Mouse (Mus musculus): ENCODE data around the gene 1700001J03Rik. TPM values are rescaled to one million over a fixed set of nuclear protein-coding genes. Genes with fewer than 3 reads are reported as not detected.

Gene 1700001J03Rik
- total RNA-seq, 1 experiment, result not detected

GRCm38 (mm10) chr5:146230864-146231654 is 46.0 kb upstream of the 1700001J03Rik start, which contains the start of gene Cdk8:
TSS of gene Cdk8 (plus strand) at chr5:146231230.
- peak within 1 kb of the TSS; percentile 76 for H3K27ac ChIP-seq (ENCODE audit: insufficient read depth, low read depth, low read length, poor library complexity, severe bottlenecking)
- H3K4me1 ChIP-seq (ENCODE audit: control insufficient read depth in 2 of 2, insufficient read depth in 2 of 2, low read length in 2 of 2, poor library complexity in 1 of 2), result peaks cover 0 to 3% of the 10 kb centered on the region in 2 experiments; a peak in 1 of 4 replicates
- peaks cover 2% of the 10 kb centered on the region; the same call in 1 of the 2 replicates for H3K36me3 ChIP-seq (ENCODE audit: control insufficient read depth, insufficient read depth, low read length, poor library complexity, severe bottlenecking)
- peak within 1 kb of the TSS; percentile 83 for H3K9ac ChIP-seq (ENCODE audit: insufficient read depth, low read depth, low read length, poor library complexity, severe bottlenecking)
- no peaks in the 10 kb centered on the region for H3K9me3 ChIP-seq (ENCODE audit: control insufficient read depth, insufficient read depth, low read depth, low read length)
- peak; percentile 89 for DNase-seq (ENCODE audit: low read depth, low spot score)
- H3K4me3 ChIP-seq (ENCODE audit: insufficient read depth in 1 of 2, low read depth in 1 of 2, low read length in 2 of 2, poor library complexity in 1 of 2, severe bottlenecking in 1 of 2), result peak within 1 kb of the TSS; percentile 88 to 98
- in situ Hi-C loops (cut with MboI; ENCODE audit: low sequenced_read_pairs in 2 of 2, unreplicated experiment in 2 of 2), result no loop called here
- TF ChIP-seq ZC3H11A (IDR thresholded peaks at IDR 0.05; ENCODE audit: borderline replicate concordance, low read depth, low read length) (no peak), HCFC1 (IDR thresholded peaks at IDR 0.05; ENCODE audit: borderline replicate concordance, insufficient read depth, low read length) (peak; percentile 82)

- Histone ChIP-seq H3K4me3 (ENCODE audit: insufficient read depth in 1 of 2, low read depth in 1 of 2, low read length in 2 of 2, poor library complexity in 1 of 2, severe bottlenecking in 1 of 2) (peak overlapping the region; percentile 88 to 98; a peak in 3 of 4 replicates), H3K27ac (ENCODE audit: insufficient read depth, low read depth, low read length, poor library complexity, severe bottlenecking) (no peak overlapping the region; the same call in 1 of the 2 replicates), H3K9me3 (ENCODE audit: control insufficient read depth, insufficient read depth, low read depth, low read length) (no peaks in the 10 kb centered on the region), H3K36me3 (ENCODE audit: control insufficient read depth, insufficient read depth, low read length, poor library complexity, severe bottlenecking) (no peaks in the 10 kb centered on the region), H3K9ac (ENCODE audit: insufficient read depth, low read depth, low read length, poor library complexity, severe bottlenecking) (peak overlapping the region; percentile 83; the same call in 1 of the 2 replicates), H3K4me1 (ENCODE audit: control insufficient read depth in 2 of 2, insufficient read depth in 2 of 2, low read length in 2 of 2, poor library complexity in 1 of 2) (0 out of 4 replicates have a peak, but pooled peaks cover 0 to 3% of the 10 kb centered on the region in 2 experiments)
- in situ Hi-C loops (cut with MboI; ENCODE audit: low sequenced_read_pairs in 2 of 2, unreplicated experiment in 2 of 2), result no loop called here
- DNase-seq (ENCODE audit: low read depth, low spot score), result no peak
- TF ChIP-seq HCFC1 (IDR thresholded peaks at IDR 0.05; ENCODE audit: borderline replicate concordance, insufficient read depth, low read length), result no peak
- no peak for TF ChIP-seq ZNF384 (IDR thresholded peaks at IDR 0.05; ENCODE audit: low read depth, low read length)
- TF ChIP-seq ZC3H11A (IDR thresholded peaks at IDR 0.05; ENCODE audit: borderline replicate concordance, low read depth, low read length), result no peak
- no peak for TF ChIP-seq MAFK (IDR thresholded peaks at IDR 0.05; ENCODE audit: insufficient read depth, low read depth, low read length)
- TF ChIP-seq CHD2 (IDR thresholded peaks at IDR 0.05; ENCODE audit: low read depth, low read length), result no peak
These were observed 45.0 kb upstream of the 1700001J03Rik start for GRCm38 (mm10) chr5:146229869-146230650.

GRCm38 (mm10) chr5:146227496-146227895 is 42.4 kb upstream of the 1700001J03Rik start:
- Histone ChIP-seq H3K36me3 (ENCODE audit: control insufficient read depth, insufficient read depth, low read length, poor library complexity, severe bottlenecking) (no peaks in the 10 kb centered on the region), H3K27ac (ENCODE audit: insufficient read depth, low read depth, low read length, poor library complexity, severe bottlenecking) (no peak overlapping the region), H3K9me3 (ENCODE audit: control insufficient read depth, insufficient read depth, low read depth, low read length) (no peaks in the 10 kb centered on the region), H3K4me1 (ENCODE audit: control insufficient read depth in 2 of 2, insufficient read depth in 2 of 2, low read length in 2 of 2, poor library complexity in 1 of 2) (no peaks in the 10 kb centered on the region), H3K4me3 (ENCODE audit: insufficient read depth in 1 of 2, low read depth in 1 of 2, low read length in 2 of 2, poor library complexity in 1 of 2, severe bottlenecking in 1 of 2) (no peak overlapping the region), H3K9ac (ENCODE audit: insufficient read depth, low read depth, low read length, poor library complexity, severe bottlenecking) (no peak overlapping the region)
- TF ChIP-seq ZNF384 (IDR thresholded peaks at IDR 0.05; ENCODE audit: low read depth, low read length), result no peak
- TF ChIP-seq HCFC1 (IDR thresholded peaks at IDR 0.05; ENCODE audit: borderline replicate concordance, insufficient read depth, low read length), result no peak
- TF ChIP-seq CHD2 (IDR thresholded peaks at IDR 0.05; ENCODE audit: low read depth, low read length), result no peak
- no peak for TF ChIP-seq ZC3H11A (IDR thresholded peaks at IDR 0.05; ENCODE audit: borderline replicate concordance, low read depth, low read length)
- no peak for TF ChIP-seq MAFK (IDR thresholded peaks at IDR 0.05; ENCODE audit: insufficient read depth, low read depth, low read length)
- no peak for DNase-seq (ENCODE audit: low read depth, low spot score)
- in situ Hi-C loops (cut with MboI; ENCODE audit: low sequenced_read_pairs in 2 of 2, unreplicated experiment in 2 of 2), result no loop called here

GRCm38 (mm10) chr5:146223786-146224185 is 38.7 kb upstream of the 1700001J03Rik start:
- in situ Hi-C loops (cut with MboI; ENCODE audit: low sequenced_read_pairs in 2 of 2, unreplicated experiment in 2 of 2), result no loop called here
- no peak for TF ChIP-seq ZC3H11A (IDR thresholded peaks at IDR 0.05; ENCODE audit: borderline replicate concordance, low read depth, low read length)
- TF ChIP-seq ZNF384 (IDR thresholded peaks at IDR 0.05; ENCODE audit: low read depth, low read length), result no peak
- TF ChIP-seq CHD2 (IDR thresholded peaks at IDR 0.05; ENCODE audit: low read depth, low read length), result no peak
- TF ChIP-seq HCFC1 (IDR thresholded peaks at IDR 0.05; ENCODE audit: borderline replicate concordance, insufficient read depth, low read length), result no peak
- no peak for TF ChIP-seq MAFK (IDR thresholded peaks at IDR 0.05; ENCODE audit: insufficient read depth, low read depth, low read length)
- DNase-seq (ENCODE audit: low read depth, low spot score), result no peak
- Histone ChIP-seq H3K27ac (ENCODE audit: insufficient read depth, low read depth, low read length, poor library complexity, severe bottlenecking) (no peak overlapping the region), H3K36me3 (ENCODE audit: control insufficient read depth, insufficient read depth, low read length, poor library complexity, severe bottlenecking) (no peaks in the 10 kb centered on the region), H3K9ac (ENCODE audit: insufficient read depth, low read depth, low read length, poor library complexity, severe bottlenecking) (no peak overlapping the region), H3K4me3 (ENCODE audit: insufficient read depth in 1 of 2, low read depth in 1 of 2, low read length in 2 of 2, poor library complexity in 1 of 2, severe bottlenecking in 1 of 2) (no peak overlapping the region), H3K9me3 (ENCODE audit: control insufficient read depth, insufficient read depth, low read depth, low read length) (no peaks in the 10 kb centered on the region), H3K4me1 (ENCODE audit: control insufficient read depth in 2 of 2, insufficient read depth in 2 of 2, low read length in 2 of 2, poor library complexity in 1 of 2) (no peaks in the 10 kb centered on the region)

All from ES-E14 (cell line).